Mouse (Mus musculus) cerebral cortex, adult 2 months (tissue): ENCODE data around the gene Vsig4.

Experiments
- WGBS: fragments of 180-500 bp; shearing (Covaris S2); methylation state at CpG from one replicate; pipeline ENCODE4 v1.1.7; 2018; 5-methylcytosine and 5-hydroxymethylcytosine counted together

The Vsig4 gene

GRCm38 (mm10) chrX:96293338-96293737 lies at the start of gene Vsig4:
Vsig4 (minus strand) TSS chrX:96293438.
- 88% methylated on average over 3 of the region's 3 CpGs for WGBS

DNA sequence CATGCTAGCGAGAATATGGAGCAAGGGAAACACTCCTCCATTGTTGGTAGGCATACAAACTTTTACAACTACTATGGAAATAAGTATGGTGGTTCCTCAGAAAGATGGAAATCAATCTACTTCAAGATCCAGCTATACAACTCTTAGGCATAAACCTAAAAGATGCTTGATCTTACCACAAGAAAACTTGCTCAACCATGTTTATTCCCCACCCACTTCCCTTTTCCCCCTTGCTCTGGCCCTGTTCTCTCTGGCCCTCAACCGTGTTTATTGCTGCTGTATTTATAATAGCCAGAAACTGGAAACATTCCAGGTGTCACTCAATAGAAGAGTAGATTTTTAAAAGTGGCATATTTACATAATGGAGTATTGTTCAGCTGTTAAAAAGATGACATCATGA lies 45.9 kb upstream of the Vsig4 start:
- 68% methylated on average over 2 of the region's 2 CpGs for WGBS

DNA sequence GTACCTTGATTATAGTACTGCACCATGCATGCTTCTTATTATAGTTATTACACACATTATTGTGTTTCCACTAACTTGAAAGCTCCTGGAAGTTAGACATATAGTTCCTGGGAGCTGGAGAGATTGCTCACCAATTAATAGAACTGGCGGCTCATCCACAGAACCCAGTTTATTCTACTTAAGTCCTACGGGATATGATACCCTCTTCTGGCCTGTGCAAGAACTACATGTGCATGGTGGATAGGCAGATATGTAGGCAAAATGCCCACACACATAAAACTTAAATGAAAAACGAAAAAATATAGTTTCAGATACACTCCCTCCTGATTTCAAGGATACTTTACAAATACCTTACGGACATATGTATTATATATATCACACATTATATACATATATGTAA lies 36.5 kb upstream of the Vsig4 start:
- 52% methylated on average over 4 of the region's 4 CpGs for WGBS

- WGBS, result 63% methylated on average over 2 of the region's 2 CpGs
Measured at GRCm38 (mm10) chrX:96239644-96240043, 53.6 kb downstream of the Vsig4 start.

DNA sequence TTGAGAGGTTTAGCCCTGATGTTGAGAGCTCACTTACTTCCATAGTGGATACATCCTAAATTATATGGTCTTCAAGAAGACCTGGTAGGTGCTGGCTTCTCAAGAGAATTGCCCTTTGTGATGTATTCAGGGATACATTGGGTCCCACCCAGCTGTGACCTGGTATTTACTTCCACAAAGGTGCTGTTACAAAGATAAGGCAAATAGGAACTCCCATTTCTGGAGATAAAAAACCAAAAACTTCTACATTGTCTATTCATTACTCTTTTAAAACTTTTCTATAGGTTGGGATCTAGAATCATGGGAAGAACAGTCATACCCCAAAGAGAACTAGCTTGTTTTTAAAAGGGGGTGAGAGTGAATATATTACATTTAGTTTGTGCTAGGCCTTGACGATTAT lies 54.2 kb downstream of the Vsig4 start:
- 71% methylated on average over 1 of the region's 1 CpGs for WGBS

- 82% methylated on average over 1 of the region's 1 CpGs for WGBS
Measured at GRCm38 (mm10) chrX:96235775-96236174, 57.5 kb downstream of the Vsig4 start.

DNA sequence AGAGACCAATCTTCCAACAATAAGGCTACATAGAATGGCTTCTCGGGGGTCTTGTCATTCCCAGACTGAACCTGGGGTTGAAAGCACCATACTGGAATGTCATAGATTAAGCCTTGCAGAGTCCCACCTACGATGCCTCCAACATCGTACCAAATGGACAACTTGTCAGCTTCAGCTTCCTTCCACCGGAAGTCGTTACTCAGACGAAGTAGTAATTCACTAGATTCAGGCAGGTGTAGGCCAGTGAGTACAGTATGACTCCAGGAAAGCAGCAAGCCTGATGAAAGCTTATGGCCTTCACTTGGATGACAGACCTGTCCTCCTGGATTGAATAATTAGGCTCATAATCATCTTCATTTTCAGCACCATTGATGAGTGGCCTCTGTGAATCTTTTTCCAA lies 69.0 kb downstream of the Vsig4 start:
- 87% methylated on average over 6 of the region's 6 CpGs for WGBS

- WGBS, result 48% methylated on average over 1 of the region's 1 CpGs
Measured at GRCm38 (mm10) chrX:96218088-96218487, 75.2 kb downstream of the Vsig4 start.

DNA sequence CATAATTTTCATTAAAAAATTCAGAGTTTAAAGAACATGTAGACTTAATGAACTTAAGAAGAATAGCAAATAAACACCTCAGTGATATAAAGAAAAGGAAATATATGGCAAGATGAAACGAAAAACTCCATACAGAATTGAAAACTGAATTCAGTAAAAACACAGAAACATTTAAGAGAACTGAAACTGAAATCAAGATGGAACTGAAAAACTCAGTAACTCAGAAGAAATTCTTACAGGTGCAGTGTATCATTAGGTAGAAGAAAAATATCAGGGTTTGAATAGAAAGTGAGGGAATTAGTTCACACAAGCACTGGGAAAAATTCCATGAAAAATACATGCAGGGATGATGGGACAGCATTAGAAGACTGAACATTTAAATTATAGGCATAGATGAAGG lies 86.4 kb downstream of the Vsig4 start:
- 62% methylated on average over 1 of the region's 1 CpGs for WGBS

DNA sequence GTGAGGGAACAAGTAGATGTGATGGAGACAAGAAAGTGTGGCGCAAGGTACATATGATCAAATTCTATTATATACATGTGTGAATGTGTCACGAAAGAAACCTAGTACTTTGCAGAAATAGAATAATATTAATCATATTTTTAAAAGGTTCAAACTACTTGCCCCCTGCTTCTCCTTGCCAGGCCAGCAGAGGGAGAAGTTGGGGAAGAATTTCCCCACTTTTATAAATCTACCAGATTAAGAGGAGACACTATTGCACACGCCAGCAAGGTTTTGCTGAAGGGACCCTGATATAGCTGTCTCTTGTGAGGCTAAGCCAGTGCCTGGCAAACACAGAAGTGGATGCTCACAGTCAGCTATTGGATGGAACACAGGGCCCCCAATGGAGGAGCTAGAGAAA lies 88.1 kb downstream of the Vsig4 start:
- WGBS, result 93% methylated on average over 3 of the region's 3 CpGs
